Mouse (Mus musculus) NIH3T3 (cell line): ENCODE data around the gene Banp.

ENCODE experiments used
- DNase-seq: peaks from one replicate; pipeline ENCODE4 v3.0.0-alpha.2; 2012; ENCODE audit warnings: low read depth

Banp gene

DNA sequence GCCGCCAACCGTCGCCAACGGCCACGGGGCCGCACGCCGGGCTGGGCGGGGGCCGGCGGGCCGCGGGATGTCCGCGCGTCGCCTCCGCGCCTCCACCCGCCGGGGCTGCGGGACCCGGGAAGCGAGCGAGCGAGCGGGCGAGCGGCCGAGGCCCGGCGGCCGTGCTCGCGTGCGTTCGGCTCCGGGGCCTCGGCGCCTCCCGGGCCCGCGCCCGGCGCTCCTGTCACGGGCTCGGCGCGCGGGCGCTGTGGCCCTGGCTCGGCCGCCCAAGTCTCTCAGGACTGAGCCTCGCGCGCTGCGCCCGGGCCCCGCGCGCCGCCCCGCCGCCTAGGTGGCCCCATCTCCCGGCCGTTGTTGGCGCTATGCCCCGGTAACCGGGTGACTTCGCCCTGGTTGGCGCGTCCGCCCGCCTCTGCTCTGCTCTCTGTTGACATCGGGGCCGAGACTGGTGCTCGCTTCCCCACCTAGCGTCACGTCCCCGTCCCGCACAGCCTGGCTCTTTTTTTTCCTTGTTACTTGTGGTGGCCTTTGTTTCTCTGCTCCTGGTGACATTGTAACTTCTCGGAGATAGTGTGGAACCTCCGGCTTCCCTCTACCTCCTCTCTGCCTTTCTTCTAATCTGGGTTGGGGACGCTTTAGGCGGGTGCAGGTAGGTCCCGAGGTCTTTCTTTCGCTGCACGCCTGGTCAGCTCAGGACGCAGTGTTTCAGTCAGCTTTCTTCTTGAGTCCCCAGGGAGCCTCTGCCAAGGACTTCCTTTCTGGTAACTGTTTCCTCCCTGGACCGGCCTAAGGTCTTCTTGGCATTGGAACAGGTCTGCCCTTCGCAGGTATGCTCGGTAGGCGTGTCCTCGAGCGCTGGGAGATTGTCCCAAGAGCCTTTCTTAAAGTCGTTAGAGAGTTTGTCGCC lies 1.5 kb downstream of the Banp start:
- DNase-seq = peak; percentile 67

- no peak for DNase-seq
Measured at GRCm38 (mm10) chr8:121951656-121952009, 2.1 kb downstream of the Banp start.

- no peak for DNase-seq
Measured at GRCm38 (mm10) chr8:121952122-121952521, 2.6 kb downstream of the Banp start.

- no peak for DNase-seq
Measured at GRCm38 (mm10) chr8:121952800-121953199, 3.2 kb downstream of the Banp start.

DNA sequence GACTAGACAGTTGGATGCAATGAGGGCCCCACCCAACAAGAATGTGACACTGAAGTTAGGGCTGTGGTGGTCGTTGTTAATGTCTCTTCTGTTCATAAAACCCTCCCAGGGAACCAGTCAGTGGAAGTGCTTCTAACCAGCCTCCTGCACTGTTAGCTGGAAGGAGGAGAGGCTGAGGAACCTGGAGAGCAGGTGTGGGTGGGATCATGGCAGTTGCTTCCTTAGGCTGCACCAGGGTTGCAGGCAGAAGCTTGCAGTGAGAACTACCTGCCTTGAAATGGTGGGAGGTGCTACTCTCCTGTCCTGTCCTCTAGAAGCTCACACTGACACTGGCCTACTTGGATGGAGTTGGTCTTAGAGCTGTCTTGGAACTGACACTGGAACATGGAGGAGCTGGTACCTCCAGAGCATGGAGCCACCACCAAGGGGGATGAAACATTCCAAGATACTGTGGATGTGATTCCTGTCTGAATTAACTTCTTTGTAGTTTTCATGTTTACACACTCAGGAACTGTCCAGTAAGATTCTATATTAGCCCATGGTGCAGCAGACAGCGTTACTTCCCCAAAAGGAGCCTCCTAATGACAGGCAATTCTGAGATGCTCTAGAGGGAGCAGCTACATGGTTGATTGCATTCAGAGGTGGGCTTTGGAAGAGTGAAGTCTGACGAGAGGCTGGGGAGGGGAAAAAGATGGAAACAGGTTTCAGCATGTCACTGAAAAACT lies 4.4 kb downstream of the Banp start:
- no peak for DNase-seq

- DNase-seq = no peak
Measured at GRCm38 (mm10) chr8:121954981-121955555, 5.5 kb downstream of the Banp start.

GRCm38 (mm10) chr8:121955825-121956500 lies 6.4 kb downstream of the Banp start:
- peak; percentile 65 for DNase-seq

- no peak for DNase-seq
Measured at GRCm38 (mm10) chr8:121958395-121958794, 8.8 kb downstream of the Banp start.

DNA sequence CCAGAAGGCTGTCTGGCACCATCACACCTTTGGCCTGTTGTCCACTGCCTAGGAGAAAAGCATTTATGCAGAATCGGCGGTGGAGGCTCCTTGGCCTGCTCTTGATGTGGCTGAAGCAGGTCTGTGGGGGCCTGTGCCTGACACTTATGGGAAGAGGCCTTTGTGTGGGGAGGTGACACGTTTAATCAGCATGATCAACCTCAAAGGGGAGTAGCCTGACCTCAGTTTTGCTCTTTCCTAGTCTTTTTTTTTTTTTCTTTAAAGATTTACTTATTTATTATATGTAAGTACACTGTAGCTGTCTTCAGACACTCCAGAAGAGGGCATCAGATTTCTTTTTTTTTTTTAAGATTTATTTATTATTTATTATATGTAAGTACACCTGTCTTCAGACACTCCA lies 13.3 kb downstream of the Banp start:
- DNase-seq = no peak

DNA sequence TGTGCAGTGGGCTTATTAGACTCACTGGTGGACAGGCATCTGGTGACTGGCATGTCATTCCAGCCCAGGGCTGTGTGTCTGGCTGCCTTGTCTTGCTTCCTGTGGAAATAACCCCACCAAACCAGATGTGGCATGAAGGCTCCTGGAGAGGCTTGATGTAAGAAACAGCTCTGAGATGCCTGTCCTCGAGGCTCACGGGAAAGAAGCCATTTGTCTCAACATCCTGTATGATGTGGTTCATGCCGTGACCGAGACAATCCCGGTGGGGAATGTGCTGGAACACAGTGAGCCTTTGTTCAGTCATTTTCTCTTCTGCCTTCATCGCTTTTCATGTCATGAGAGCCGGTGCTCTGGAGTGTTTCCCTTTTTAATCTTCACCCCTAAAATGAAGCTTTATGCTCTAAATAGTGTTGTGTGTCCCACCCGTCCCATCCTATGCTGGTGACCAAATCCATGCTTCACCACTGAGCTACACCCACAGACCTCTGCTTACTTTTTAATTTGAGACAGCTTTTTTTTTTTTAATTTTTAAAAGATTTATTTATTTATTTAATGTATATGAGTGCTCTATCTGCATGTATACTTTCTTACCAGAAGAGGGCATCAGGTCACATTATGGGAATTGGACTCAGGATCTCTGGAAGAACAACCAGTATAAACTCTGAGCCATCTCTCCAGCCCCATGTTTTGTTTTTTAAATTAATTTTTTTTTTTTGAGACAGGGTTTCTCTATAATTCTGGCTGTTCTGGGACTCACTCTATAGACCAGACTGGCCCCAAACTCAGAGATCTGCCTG lies 15.4 kb downstream of the Banp start:
- peak; percentile 38 for DNase-seq

DNA sequence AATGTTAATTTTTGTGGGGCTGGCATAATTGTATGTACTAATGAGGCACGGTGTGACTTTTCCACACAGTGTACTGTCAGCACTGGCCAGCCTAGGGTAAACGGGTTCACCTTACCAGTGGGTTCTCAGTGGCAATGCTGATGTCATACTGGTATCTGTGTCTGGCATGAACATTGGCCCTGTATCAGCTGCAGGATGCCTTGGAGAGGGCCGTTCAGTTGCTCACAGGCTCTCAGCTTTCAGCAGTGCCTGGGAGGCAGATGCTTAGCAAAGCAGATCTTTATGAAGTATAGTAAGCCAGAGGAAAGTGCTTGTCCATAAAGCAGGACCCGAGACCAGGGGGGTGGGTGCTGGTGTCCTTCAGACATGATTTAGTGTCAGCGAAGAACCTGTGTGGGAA lies 16.6 kb downstream of the Banp start:
- DNase-seq = no peak

GRCm38 (mm10) chr8:121966714-121967448 lies 17.3 kb downstream of the Banp start:
- DNase-seq = no peak

DNA sequence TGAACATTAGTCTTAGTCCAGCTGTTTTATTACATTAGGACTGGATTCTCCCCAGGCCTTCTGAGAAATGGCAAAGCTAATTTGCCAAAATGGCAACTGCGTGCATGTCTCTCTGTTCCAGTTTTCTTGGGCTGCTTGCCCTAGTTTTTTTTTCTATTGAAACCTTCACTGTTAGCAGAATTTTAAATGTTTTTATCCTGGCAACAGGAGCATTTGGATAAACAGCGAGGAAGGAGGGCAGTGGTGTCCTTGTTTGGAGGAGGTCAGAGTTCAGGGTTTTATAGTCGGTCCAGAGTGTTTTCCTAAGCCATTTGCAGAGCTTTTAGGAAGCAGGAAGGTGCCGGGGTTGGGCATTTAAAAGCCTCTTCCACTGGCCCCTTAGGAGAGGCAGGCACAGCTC lies 18.4 kb downstream of the Banp start:
- DNase-seq = peak; percentile 39

DNA sequence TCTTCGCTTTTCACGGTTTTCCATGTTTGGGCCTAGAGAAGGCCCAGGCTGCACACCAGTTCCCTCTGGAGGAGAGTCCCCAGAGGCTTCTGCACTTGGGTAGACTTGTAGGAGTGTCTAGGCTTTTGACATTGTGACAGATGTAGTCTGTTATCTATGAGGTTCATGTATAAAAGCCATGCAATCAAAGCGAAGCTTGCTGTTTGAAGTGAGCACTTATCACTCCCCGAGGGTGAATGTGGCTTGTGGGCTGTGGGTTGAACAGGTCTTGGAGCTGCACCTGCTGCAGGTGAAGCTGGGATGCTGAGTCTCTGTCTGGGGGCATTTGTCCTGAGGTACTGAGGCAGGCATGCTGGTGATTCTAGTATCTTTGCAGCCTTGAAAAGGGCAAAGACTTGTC lies 19.0 kb downstream of the Banp start:
- DNase-seq = no peak

GRCm38 (mm10) chr8:121970225-121970624 lies 20.7 kb downstream of the Banp start:
- no peak for DNase-seq

DNA sequence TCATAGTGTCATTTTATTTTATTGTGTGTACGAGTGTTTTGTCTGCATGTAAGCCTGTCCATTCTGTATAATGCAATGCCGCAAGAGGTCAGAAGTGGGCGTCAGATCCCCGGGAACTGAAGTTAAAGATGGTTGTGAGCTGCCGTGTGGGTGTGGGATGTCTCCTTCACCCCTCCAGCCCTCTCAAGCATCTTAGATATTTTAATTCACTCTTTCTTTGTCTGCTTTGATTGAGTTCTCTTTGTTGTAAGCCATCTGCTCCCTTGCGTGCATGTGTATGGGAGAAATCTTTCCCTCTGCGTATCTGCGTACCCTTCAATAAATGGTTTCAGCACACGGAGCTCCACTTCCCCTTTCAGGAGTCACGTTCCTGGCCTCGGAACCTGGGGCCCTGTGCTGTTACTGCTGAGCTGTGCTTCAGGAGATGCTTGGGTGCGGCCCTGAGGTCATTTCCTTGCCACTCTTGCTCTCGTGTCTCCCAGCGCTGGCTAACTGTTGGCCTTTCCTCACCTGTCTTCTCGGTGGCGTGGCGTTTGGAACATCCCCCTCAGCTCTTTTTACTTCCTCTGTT lies 22.0 kb downstream of the Banp start:
- no peak for DNase-seq

DNA sequence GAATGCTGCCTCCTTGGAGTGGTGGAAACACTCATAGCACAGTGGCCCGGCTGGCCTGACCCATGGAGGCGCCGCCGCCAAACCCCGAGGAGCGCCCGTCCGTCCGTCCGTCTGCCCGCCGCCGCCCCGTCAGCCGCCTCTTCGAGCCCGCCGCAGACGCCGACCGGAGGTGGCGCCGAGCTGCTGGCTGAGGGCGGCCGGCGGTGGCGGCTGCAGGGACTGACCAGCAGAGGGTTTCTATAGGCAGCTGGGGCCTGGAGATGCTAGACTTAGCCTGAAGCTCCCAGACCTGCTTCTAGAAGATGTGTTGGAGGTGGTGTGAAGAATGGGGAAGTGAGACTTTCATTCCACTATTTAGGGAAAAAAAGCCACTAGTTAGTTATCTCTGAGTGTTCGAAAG lies 24.4 kb downstream of the Banp start:
- DNase-seq = no peak

- DNase-seq = peak; percentile 88
Measured at GRCm38 (mm10) chr8:121977819-121978590, 28.5 kb downstream of the Banp start.

DNA sequence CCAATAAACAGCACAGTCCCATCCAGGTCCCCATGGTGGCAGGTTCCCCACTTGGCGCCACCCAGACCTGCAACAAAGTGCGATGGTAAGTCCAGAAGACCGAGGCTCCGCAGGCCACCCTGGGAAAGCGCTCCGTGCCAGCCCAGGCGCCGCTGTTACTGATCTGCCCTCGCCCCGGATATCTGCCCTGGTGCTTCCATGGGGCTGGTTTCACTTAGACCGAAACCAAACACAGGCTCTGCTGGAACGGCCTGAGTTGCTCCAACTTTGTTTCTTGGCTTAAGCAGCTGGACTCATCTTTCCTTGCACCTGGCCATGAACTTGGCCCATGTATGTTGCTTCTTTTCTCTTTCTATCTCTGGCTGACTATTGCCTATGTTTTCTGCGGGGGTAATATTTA lies 29.1 kb downstream of the Banp start:
- DNase-seq = no peak
